Mouse (Mus musculus) thymus, adult 18-20 months (tissue): ENCODE measurements around the gene Dlg4.
A peak's percentile ranks its signal among the peaks of the same experiment; 100 is the strongest.

ENCODE experiments used
- DNase-seq, 2 experiments: peaks; one replicate each; pipeline ENCODE4 v3.0.0; 2022; ENCODE audit warnings: mixed read lengths in 2 of 2

The Dlg4 gene

DNA sequence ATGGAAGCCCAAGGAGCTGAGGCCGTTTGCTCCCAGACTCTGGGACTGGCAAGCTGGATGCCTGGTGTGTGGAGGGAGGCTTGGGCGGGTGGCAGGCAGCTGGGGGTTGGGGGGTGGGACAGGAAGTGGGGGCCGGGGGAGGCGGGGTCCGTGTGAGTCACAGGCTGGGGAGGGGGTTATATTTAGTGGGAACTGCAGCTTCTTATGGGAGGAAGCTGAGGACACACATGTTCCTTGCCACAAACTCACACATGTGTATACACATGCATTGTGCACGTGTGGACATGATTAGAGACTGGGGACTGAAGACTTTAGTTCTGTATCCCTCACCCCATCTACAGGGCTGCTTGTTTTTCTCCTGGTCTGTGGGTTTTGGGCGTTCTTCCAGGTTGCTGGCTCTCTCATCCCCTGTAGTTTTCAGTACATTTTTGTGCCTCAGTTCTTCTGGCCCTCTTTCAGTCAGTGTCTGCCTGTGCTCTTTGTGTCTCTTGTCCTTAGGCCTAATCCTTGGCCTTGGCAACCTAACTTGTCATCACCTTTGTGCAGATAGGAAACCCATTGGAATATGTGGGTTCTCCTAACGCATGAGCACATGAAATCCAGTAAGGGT, 3.4 kb downstream of the Dlg4 start:
- DNase-seq = peak in 1 of 2 experiments; percentile 59

DNA sequence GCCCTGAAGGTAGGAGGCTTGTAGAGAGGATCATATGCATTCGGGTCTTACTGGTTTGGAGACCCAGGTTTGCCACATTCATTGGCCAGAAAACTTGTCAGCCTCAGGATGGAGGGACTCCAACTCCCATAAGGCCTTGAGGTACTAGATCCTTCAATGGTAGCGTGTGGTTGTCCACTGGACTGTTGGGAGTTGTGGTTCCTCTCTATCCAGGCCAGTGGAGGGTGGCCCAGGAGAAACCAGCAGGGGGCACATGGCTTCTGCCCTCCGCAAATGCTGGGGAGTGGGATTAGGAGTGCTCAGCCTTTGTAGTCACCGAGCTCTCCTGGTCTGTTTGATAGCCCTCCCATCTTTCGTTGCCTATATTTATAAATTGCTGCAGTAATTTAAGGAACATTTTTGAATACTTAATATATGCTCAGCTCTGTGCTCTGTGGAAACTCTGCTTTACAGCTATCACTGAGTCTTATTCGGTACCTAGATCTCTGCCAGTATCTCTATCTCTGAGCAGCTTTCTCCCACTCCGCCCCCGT, 4.1 kb downstream of the Dlg4 start:
- peak; percentile 54 to 69 for DNase-seq

DNA sequence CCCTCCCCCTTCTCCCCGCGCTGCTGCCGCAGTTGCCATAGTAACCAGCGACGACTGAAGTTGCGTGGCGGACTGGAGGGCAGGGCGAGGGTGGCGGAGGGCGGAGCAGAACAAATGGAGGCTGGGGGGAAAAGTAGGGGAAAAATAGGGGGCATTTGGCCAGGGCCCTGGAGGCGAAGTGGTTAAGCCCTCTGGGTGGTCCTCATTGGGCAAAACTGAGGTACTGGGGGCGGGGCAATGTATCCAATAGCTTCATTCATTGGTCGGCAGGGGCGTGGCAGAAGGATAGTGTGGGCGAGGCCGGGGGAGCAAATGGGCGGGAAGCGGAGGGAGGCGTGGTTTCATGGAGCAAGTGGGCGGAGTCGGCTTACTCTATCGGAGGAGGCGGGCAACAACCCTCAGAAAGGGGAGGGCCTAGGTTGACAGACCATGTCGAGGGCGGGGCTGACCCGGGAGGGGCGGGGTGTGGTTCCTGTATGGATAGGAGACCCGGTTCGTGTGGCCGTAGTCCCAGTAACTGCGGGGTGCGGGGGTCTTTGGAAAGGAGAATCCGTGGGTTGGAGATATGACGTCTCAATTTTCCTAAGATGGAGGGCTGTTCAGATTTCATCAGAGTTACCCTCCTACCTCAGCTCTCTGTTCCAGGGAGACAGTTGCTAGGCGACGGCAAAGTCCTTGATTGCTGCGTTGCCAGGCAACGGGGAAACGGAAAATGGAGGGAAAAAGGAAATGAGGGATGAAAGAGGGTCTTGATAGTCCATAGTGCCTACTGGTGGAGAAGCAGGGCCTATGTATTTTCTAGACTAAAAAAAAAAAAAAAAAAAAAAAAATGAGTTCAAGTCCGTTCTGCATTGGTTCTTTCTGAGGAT, 4.8 kb downstream of the Dlg4 start:
- peak; percentile 85 to 90 for DNase-seq

DNA sequence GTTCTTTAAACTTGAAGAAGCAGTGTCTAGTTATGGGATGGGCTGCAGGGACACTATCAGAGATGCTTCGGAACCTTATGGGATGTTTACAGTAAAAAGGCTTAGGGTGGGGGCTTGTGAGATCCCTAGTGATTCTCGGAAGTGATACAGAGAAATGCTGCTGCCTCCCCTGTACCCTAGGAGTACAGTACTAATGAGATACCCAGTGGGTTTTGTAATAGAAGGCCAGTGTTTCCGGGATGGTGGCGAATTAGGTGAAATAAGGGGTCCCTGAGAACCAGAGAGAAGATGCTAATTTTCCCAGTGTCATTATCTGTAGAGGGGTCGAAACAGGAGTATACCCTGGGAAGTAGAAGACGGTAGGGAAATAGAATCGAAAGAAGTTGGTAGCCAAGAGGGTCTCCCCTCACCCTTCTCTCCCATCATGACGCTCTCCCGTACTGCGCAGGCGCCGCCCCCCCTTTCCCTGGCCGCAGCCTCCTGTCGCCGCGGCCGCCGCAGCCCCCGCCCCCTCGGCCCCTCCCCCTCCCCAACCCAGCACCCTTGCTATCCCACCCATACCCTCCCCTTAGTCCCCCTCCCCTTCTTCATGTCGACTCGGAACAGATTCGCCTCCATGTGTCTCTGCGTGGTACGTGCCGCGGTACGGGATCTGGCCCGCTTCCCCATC, 6.9 kb downstream of the Dlg4 start:
- DNase-seq = no peak

DNA sequence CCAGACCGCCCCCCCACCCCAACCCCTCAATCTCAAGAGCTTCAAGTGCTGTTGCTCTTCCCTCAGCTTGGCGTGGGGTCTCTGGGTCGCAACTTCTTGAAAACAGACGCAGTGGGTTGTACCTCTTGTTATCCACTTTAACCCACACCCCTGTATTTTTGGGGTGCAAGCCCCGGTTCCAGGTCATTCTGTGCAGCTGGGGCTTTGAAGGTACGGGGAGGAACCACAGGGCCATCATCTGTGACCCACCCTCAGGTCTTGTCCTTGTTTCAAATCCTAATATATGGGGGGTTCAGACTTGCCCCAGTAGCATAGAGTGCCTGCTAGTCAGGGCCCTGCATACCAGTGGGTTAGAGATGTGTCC, 7.4 kb downstream of the Dlg4 start:
- no peak for DNase-seq

DNA sequence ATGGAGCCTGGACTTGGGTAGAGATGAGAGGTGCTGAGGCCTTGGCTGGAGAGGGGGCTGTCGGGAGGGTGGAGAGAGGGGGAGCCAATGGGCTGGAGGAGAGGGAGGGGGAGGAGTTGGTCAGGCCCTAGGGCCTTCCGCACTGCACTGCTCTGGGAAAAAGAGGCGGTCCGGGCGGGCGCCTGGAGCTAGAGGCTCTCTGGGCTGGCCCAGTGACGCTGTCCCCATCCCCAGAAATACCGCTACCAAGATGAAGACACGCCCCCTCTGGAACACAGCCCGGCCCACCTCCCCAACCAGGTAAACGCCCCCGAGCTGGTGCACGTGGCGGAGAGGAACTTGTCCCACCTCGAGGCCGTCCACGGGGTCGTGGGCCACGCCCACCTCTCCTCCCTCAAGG, 9.9 kb downstream of the Dlg4 start:
- DNase-seq = no peak

DNA sequence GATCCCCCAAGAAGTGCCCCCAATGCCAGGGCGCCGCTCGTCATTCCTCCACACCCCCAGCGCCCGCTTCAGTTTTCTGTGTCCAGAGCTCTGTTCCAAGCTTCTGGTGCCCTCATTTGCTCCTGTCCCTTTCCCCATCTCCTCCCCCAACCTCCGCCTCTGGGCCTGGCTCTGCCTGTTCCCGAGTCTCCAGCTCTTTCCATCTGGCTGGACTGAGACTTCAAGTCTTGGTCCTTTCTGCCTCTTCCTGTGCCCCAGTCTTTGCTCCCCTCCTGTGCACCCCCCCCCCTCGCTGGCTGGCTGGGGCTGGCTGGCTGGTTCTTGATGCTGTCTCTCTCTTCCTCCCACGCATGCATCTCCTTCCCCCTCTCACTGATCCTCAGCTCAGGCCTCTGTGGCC, 10.7 kb downstream of the Dlg4 start:
- DNase-seq = no peak

DNA sequence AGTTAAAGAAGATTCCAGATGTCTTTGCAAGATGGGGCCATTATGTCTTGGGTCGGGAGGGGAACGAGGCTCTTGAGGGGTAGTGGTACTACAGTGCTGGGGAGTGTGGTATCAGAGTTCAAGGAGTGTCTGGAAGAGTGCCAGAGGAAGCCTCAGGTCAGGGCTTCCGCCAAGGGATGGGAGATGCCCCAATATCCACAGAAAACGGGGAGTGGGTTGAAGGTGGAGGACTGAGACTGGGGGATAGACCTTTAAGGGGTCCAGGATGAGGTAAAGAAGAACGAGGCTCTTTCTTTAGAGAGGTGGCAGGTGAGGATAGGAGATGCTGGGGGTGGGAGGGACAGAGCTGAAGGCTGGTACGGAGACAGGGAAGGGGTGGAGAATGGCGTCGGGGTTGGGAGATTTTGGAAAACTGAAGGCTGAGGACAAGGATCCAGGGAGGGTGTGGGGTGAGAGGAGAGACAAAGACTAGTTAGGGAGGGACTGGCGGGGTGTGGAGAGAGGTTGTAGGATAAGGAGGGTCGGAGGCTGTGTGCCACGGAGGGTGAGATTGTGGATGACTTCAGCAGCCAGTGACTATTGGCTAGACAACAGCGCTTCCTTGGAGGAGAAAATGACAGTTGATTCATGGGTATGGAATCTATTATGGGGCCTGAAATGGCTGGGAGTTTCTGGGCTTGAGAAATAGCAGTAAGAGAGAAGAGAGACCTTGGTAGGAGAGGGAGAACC, 11.8 kb downstream of the Dlg4 start:
- DNase-seq = no peak

DNA sequence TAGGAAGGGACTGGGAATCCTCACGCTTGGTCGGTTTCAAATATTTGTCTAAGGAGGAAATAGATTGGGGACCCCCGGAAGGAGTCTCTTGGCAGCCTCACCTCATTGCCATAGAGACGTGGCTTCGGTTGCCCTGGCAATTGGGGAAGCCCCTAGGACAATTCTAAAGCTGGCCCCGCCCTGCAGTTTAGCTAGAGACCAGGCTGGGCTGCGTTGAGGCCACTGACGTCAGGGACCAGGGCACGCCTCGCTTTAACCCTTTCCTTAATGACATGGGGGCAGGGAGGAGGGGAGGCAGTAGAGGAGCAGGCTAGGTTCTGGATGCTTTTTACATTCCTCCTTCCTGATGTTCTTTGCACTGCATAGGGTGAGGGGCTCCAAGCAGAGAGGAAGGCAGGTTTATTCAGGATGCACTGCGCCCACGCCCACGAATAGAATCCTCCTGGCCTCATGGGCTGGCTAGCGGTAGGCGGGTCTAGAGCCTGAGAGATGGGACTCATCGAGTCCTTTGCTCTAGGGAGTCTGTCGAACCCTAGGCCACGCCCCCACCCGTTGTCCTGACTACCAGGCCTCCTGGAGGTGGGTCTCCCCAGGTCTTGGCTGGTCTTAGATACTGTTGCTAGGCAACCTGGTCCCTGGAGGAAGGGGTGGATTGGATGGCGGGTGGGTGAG, 12.5 kb downstream of the Dlg4 start:
- DNase-seq = peak; percentile 40 to 69

DNA sequence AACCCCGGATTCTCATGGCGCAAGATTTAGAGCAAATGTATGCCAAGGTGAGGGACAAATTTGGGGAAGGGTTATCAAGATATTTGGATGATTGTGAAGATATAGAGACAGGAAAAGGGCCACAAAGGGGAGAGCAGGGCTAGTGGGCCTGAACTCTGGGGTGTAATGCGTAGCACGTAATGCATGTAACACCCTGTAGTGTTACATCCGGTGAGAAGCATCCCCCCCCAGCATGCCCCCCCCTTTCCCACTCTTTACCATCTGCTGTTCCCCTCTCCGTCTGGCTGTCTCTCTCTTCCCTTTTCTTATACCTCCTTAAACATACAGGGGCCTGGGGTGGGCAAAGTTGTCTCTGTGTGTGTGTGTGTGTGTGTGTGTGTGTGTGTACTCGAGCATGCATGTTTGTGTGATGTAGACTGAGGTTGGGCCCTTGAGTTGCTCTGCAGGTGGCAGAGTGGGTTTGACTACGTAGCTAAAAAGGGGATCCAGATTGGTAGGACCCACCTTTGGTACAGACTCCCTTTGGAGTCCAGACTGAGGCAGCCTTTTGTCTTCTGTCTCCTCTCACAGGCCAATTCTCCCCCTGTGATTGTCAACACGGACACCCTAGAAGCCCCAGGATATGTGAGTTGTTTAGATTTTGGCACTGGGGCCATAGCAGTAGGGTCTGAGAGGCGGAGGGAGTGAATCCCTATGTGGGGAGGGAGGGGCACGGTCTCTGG, 13.2 kb downstream of the Dlg4 start:
- no peak for DNase-seq

DNA sequence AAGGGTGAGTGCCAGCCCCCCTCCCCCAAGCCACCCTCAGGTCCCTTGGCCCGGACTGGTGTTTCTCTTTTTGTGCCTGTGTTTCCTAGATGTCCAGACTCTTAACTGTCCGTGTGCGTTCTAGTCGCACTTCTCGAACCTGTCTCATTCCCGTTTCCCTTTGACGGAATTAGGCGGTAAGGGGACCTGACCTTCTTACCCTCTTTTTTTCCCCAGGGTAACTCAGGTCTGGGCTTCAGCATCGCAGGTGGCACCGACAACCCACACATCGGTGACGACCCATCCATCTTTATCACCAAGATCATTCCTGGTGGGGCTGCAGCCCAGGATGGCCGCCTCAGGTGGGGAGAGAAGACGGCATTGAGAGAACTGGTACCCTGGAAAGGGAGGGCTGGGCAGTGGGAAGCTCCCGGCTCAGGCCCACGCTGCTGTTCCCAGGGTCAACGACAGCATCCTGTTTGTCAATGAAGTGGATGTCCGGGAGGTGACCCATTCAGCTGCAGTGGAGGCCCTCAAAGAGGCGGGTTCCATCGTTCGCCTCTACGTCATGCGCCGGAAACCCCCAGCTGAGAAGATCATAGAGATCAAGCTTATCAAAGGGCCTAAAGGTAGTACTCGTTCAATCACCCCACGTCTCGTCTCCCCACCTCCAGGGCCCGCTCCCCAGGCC, 14.0 kb downstream of the Dlg4 start:
- DNase-seq = no peak

DNA sequence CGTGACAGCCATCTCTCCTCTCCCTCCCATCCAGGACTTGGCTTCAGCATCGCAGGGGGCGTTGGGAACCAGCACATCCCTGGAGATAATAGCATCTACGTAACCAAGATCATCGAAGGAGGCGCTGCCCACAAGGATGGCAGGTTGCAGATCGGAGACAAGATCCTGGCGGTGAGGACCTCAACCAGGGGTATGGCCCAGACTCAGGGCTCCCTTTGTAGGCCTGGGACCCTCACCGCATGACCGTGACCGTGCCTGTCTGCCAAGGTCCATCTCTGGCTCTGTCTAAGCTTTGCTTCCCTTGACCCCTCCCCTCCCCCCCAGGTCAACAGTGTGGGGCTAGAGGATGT, 14.6 kb downstream of the Dlg4 start:
- DNase-seq = no peak

DNA sequence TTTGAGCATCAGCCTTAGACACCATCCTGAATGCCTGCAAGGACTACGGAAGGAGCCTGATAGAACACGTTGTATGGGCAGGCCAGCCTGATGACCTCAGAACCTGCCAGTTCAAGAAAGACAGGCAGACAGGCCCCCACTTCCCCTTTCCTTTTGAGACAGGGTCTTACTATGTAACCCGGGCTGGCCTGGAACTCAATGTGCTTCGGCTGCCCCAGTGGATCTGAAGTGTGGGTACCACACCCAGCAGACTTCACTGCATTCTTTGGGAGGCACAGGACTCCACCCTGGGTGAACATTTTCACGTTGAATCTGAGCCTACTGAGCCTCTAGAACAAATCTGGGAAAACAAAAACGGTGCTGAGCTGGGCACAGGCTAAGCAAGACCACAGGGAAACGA, 21.4 kb downstream of the Dlg4 start:
- no peak for DNase-seq

DNA sequence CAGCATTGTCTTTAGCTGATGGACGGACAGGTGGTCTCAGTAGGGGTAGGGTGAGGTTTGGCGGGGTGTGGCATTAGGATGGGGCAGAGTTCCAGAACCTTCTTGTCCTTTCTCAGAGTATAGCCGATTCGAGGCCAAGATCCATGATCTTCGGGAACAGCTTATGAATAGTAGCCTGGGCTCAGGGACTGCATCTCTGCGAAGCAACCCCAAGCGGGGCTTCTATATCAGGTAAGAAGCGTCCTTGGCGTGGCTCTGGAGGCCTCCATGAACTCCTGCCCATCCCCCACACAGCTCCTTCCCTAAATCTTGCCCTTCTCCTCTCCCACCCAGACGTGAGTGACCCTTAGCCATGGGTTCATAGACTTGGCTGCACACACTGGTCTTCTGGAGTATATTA, 22.9 kb downstream of the Dlg4 start:
- DNase-seq = no peak

DNA sequence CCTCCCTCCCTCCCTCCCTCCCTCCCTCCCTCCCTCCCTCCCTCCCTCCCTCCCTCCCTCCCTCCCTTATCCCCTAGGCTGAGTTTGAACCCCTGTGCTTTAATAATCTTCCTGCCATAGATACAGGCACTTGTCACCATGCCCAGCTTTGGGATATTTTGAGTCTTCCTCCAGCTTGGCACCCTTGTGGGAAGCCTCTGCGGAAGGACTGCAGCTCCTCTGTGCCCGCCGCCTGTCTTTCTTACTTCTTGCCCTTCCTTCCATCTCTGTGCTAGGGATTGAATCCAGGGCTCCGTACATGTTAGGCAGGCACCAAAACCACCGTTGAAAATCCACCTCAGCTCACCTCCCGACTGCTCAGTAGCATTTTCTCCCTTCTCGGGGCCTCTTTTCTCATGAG, 23.4 kb downstream of the Dlg4 start:
- no peak for DNase-seq

DNA sequence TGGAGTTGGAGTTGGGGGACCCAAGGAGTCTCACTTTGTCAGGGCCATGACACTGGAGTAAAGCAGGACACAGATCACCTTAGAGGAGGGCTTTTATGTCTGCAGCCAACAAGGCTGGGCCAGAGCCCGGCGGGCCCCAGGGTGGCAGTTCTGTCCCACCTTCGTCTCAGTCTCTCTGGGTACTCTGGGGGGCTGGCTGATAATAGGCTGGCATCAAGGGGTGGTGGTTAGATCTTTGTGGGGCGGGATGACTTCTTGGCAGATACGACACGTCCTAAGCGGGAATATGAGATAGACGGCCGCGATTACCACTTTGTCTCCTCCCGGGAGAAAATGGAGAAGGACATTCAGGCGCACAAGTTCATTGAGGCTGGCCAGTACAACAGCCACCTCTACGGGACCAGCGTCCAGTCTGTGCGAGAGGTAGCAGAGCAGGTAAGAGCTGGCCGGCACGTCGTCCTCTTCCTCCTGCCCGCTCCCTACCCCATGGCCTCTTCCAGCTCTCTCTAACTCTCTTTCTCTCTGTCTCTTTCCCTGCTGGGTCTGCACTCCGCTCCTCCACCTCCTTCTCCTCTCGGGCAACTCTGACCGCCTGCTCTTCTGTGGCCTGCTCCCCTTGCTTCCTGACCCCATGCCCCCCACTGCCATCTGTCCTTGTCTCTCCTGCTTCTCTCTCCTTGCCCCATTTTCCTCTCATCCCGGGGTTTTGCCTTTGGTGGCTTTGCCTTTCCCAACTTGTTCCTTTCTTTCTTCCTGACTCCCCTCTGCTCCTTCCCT, 25.8 kb downstream of the Dlg4 start:
- DNase-seq = no peak

DNA sequence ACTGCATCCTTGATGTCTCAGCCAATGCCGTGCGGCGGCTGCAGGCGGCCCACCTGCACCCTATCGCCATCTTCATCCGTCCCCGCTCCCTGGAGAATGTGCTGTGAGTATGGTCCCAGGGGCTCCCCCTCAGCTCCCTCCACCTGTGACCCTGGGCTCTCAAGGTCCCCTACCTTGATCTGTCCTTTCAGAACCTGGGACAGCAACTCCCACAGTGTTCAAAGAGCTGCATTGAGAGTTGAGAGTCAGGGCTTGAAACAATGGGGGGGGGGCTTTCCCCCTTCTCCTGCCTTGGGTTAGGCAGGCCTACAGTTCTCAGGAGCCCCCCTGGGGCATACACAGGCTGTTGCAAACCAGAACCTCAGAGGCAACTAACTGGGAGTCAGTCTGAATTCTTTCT, 26.9 kb downstream of the Dlg4 start:
- no peak for DNase-seq

DNA sequence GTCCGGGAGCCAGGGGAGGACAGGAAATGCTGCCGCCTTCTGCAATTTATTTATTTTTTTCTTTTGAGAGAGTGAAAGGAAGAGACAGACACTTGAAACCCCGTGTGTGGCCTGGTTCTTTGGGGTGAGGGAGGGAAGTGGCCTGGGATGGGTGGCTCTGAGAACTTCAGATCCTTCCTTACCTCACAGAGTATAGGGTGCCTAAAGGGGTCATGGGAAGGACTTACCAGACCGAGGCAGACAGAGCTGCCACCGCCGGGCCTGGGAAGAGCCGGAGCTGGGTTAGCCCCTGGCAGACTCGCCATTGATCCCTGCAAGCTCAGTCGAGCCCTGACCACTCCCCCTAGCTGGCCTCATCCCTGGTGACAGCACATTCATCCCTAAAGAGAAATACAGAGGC, 28.7 kb downstream of the Dlg4 start:
- no peak for DNase-seq

DNA sequence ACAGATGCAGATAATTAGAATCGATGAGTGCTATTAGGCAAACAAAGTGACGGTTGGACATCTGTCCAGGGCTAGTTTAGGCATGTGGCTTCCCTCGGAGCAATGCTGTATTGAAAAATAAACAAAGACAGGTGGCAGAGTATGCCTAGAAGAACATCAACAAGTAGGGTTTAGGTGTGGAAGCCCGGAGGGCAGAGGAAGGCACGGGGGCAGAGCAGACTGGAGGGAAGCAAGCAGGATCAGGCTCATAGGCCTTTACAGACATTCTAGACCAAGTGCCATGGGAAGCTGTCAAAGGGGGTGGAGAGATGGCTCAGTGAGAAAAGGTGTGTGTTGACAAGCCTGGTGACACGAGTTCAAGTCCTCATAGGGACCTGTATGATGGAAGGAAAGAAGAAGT, 32.6 kb downstream of the Dlg4 start:
- DNase-seq = no peak

DNA sequence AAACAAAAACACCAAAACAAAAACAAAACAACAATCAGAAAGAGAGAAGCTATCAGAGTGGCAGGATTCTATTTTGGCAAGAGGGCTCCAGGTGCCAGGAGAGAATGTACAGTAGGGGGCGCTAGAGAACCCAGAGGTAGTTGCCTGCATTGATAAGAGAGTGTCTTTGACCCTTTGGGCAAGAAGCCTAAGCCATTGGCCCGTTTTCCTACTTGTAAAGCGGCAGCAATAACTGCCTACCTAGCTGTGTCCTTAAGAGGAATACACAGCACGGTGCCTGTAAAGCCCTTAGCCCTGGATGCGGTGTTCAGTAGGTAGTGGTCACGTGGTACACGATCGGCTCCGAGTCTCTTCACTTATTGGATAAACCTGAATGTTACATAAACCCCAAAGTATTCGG, 33.1 kb downstream of the Dlg4 start:
- DNase-seq = no peak

DNA sequence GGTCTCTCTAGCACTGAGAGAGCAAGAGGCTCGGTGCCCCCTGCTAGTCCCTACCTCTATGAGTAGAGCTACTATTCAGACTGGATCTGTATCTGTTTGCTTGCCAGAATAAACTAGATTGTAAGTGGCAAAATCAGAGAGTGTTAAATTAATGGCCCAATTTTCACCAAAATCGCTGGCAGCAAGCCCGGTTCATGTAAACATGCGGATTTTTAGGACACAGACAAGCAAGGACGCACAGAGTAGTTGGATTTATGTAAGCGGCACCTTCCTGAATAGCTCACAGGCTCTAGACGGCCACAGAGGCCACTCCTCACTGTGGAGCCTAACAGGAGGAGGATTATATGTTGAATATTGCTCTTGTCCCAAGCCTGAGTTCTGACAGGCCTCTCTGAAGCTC, 36.4 kb downstream of the Dlg4 start:
- no peak for DNase-seq
